Mouse (Mus musculus) adrenal gland, adult 18-20 months (tissue): ENCODE data around the gene Ptafr. TPM values are rescaled to one million over a fixed set of nuclear protein-coding genes. Genes with fewer than 3 reads are reported as not detected.

Experiments used
- DNase-seq, 2 experiments: peaks; one replicate each; pipeline ENCODE4 v3.0.0; 2021 to 2022; ENCODE audit warnings: low spot score in 2 of 2
- long read RNA-seq, 2 experiments: library from polyadenylated mRNA; stranded (forward); transcript quantifications; one replicate each; pipeline ENCODE4 v2.0.0; 2021
- total RNA-seq, 2 experiments: library from RNA; stranded (reverse); gene quantifications; 1 replicate in 1 of 2; 2 replicates in 1 of 2; pipeline ENCODE4 v1.2.3; 2021

The Ptafr gene
- 1 to 10 TPM; 1.3 to 3.9 TPM for total RNA-seq
- long read RNA-seq, experiment 1, partial matches to known transcripts = 0 of 1 reads
- long read RNA-seq, experiment 1, other reads (novel, unspliced or antisense) = 0 of 1 reads
- long read RNA-seq, experiment 2, partial matches to known transcripts = 0 of 1 reads
- long read RNA-seq, experiment 2, other reads (novel, unspliced or antisense) = 1 of 1 reads

DNA sequence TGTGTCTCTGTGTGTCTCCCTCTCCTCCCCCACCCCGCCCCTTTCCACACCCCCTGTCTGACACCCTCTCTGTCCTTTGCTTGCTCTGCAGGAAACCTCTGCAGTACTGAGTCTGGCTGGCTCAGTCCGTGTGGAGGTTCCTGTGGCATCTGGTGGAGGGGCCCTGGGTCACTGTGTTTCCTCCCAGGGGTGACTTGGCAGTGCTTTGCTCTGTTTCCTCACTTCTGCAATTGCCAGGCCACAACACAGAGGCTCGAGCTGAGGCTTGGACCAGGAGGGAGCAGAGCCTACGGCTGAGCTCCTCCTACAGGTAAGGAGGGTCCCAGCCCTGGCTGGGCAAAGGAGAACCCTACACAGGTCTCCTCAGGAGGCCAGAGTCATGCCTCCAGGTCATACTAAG lies at the start of gene Ptafr:
TSS of gene Ptafr (plus strand) at position 103 of the 400 bp plus-strand sequence.
- DNase-seq = peak in 1 of 2 experiments; percentile 32

DNA sequence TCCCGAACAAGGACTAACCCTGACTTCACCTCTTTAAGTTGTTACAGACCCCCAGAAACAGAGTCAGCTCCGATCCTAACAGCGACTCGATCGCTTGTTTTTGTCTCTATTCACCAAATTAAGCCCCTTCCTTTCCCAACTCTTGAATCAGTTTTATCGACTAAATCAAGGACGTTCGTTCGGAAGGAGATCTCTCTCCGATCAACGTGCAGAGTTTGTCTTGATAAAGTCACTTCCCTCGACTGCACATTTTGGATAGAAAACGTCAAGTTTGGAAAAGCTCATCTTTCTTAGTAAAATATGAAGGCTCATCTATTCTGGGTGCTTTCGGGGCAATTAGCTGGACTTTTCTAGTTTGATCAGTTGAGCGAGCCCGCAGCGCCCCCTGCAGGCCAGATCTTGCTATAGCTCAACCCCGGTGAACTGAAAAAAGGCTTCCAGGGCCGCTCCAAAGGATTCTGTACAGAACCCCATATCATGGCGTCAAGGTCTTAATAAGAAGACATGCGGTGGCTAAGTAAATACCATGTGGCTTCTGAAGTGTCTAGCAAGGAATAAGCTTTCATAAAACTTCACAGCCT lies 49.2 kb upstream of the Ptafr start:
- peak; percentile 88 for DNase-seq

DNA sequence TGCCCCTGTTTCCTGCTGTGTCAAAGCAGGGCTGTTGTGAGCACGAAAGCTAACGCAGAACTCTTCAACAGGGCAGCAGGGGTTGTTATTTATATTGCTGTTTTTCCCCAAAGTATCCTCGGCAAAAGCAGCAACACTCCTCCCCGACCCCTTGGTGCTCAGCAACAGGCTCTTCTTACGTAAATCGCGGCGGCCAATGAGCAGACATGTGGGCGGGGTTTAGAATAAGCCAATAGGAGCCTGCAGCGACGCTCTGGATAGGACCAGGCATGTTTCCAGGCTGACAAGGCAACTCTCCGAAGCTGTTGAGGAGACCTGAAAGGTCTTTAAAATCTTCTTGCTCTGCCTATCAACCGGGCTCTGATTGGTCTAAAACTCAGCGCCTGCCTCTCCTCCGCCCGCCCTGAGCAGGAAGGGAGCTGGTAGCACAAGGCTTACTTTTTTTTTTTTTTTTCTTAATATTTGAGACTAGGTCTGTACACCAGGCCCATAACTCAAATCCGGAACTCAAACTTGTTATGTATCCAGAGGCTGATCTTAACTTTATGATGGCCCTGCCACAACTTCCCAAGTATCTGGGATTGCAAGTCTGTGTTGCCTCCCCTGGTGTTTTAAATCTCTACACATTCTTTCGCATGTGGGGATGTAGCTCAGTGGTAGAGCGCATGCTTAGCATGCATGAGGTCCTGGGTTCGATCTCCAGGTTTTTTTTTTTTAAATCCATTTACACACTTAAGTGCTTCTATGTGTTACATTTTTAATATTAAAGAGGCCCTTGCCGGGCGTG lies 48.3 kb upstream of the Ptafr start:
- peak; percentile 73 to 74 for DNase-seq

DNA sequence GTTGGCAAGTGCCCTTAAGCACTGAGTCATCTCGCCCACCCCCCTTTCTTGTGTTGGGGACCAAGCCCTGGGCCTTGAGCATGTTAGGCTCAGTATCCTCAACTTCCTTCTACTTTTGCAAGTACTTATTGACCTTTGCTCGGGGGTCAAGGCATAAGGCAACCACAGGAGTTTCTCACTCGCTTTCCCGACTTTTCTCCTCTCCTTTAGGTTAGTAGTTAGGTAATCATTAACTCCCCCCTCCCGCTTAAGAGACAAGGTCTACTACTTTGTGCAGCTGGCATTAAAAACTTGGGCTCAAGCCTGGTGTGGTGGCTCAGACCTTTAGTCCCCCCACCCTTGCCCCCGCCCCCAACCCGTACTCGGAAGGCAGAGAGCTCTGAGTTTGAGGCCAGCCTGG lies 45.8 kb upstream of the Ptafr start:
- no peak for DNase-seq

DNA sequence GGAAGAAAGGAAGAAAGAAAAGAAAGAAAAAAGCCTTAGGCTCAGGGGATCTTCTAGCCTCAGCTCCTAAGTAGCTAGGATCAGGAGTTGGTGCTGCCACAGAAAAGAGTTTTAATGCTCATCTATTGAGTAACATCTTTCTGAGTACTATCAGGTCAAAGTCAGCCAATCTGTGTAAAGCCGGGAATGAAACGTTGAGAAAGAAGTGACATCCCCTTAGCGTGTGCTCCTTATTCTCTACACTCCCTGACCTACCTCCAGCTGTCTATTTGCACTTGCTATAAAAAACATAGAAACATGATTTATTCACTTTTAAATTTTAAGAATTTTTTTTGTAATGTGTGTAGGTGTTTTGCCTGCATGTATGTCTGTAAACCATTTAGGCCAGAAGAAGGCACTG lies 44.7 kb upstream of the Ptafr start:
- no peak for DNase-seq

DNA sequence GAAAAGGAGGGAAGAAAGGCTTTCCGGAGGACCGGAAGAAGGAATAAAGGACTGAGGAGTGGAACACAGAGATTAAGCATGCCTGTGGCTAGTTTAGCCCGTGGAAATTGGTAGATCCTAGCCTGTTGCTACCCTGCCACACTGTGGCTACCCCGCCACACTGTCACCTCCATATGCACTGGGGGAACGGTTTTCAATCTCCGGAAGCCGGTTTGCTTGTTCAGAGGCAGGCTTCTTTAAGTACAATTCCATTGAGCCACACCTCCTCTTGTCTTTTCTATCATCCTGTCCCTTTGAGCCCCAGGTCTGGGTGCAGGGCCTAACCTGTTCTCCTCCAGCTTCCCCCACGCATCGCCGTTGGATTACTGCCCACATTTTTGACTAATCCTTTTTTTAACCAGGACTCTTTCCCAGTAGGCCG lies 39.5 kb upstream of the Ptafr start:
- DNase-seq = no peak

DNA sequence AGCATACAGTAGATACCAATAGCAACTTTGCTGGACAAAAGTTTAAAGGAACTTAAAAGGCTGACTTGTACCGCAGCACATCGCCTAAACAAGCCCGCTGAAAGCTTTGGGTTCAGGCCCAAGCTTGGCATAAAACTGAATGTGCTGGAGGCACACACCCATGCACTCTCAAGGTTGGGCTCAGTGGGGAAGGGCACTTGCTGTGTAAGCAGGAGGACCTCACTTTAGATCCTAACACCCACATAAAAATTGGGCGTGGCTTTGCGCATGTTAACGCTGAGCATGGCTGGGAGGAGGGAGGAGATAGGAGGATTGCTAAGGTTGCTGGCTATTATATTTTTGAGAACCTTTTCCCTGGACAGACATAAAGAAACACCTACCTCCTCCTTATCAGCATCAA lies 39.1 kb upstream of the Ptafr start:
- DNase-seq = no peak

DNA sequence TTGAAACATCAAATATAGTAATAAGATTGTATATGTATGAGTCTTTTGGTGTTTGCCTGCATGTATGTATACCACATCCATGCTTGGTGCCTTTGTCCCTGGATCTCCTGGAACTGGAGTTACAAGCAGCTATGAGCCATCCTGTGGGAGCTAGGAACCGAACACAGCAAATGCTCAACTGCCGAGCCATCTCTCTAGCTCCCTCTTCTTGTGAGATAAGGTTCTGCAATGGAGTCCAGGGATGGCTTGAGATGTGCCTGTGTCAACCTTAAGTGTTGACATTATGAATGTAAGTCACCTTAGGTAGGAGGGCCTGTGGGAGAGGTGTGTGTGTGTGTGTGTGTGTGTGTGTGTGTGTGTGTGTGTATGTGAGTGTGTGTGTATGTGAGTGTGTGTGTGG lies 37.2 kb upstream of the Ptafr start:
- DNase-seq = no peak

DNA sequence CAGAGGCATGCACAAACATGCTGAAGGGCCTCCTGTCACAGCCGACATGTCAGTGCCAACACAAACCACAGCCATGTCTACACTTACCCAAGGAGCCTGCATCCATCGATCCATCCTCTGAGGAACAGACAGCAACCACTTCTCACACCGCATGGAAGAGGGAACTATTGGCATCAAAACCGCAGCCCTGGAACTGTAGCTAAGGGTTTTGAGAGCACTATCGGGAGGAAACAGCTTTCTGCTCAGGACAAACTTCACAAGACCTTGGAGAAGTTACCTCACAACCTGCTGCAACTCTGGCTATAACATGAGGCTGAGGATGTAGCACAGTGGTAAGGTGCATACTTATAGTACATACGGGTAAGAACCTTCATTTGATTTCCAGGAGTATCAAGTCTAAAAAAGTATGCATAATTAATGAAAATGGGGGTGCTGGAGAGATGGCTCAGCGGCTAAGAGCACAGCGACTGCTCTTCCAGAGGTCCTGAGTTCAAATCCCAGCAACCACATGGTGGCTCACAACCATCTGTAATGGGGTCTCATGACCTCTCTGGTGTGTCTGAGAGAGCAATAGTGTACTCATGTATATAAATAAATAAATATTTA lies 35.8 kb upstream of the Ptafr start:
- no peak for DNase-seq

DNA sequence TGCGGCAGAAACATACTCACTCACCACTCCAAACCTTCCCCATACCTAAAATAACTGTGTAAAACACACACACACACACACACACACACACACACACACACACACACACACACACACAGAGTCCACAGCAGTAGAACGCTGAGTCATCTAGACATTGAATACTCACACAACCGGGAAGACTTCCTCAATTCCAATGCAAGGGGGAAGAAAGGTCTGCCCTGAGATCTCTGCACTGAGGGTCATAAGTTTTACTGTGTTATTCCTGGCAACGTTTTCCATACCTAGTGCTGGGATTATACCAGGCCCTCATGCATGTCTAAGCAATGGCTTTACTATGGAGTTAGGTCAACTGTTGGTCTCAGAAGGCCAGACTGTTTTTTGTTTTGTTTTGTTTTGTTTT lies 34.5 kb upstream of the Ptafr start:
- DNase-seq = no peak

DNA sequence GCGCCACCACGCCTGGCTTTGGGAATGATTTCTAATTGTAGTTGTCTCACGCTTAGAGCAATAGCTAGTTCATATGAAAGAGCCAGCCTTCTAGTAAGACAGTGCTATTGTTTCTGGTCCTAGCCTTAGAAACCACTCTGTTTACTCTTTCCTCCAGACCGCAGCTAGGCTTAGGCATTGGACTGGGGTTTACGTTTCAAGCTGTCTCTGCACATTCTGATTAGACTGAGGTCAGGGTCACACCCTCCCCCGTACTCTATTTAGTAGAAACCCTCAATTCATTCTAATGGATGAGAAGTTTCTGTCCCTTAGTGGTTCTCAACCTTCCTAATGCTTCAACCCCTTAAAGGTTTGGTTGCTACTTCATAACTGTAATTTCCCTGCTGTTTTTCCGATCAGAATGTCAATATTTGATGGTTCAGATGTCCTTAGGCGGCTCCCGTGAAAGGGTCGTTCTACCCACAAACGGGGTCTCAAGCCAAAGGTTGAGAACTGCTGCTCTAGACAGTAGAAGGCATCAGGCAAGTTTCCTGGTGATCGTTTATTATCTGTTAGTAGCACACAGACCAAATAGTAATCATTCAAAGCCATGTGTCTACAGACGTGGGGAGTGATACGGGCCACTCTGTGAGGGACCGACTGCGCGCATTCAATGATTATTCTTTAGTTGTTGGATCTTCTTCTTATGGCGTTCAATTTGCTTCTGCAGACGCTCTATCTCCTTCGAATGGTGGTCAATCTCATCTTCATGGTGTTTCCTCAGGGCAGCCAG lies 33.6 kb upstream of the Ptafr start:
- DNase-seq = no peak

DNA sequence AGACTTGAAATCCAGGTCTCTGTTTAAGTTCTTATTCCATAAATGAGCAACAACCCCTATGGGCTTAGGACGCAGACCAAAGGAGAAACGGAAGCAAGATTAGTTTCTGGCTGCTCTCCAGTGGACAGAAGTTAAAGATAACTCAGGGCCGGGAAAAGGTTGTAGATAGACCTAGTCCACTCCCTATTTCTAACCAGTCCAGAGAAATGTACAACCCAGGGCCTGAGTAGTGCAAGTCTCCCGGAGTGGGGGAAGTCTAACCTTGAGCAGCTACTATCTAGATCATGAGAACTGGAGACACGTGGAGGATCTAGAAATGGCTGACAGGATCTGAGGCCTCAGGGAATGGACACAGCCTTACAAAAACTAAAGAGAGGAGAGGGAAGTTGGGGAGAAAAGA lies 31.4 kb upstream of the Ptafr start:
- DNase-seq = no peak

DNA sequence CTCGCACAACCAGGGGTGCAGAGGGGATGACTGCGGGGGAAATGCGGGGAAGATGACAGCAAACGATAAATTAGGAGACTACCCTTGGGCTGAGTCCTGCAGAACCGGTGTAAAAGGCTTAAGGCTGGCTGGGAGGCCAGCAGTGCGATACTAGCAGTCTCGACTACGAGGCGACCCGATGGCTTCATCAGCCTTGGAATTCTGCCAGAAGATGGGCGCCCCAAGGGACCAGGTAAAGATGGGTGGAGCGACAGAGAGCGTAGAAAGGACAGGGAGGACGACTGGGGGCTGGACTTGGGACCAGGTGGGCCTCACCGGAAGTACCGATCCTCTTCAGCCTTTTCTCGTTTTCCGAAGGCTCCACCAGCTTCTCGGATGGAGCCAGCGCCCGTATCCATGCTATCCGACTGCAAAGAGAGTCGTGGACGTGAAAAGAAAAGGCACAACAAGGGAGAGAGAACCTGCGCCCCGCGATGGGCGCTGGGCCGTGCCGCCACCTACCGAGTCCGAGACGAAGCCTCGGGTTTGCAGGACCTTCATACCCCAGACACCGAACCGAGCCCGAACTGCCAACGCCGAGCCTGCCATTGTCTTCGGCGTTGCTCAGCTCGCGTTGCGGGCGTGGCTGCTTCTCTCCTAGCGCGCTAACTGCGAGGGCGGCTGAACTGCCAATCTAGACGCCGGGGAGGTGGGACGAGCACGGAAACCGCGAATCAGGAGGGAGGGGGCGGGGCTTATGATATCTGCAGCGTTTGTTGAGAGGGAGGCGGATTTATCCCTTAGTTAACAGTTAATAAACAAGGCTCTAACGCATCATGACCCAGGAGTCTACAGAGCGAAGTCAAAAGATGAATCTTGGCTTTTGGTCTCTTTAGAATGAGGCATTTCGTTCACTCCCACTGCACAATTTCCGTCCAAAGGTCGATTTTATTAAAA lies 30.6 kb upstream of the Ptafr start, which contains the start of gene Atpif1:
TSS of gene Atpif1 (minus strand) at position 679 of the 936 bp plus-strand sequence.
- peak; percentile 80 for DNase-seq

DNA sequence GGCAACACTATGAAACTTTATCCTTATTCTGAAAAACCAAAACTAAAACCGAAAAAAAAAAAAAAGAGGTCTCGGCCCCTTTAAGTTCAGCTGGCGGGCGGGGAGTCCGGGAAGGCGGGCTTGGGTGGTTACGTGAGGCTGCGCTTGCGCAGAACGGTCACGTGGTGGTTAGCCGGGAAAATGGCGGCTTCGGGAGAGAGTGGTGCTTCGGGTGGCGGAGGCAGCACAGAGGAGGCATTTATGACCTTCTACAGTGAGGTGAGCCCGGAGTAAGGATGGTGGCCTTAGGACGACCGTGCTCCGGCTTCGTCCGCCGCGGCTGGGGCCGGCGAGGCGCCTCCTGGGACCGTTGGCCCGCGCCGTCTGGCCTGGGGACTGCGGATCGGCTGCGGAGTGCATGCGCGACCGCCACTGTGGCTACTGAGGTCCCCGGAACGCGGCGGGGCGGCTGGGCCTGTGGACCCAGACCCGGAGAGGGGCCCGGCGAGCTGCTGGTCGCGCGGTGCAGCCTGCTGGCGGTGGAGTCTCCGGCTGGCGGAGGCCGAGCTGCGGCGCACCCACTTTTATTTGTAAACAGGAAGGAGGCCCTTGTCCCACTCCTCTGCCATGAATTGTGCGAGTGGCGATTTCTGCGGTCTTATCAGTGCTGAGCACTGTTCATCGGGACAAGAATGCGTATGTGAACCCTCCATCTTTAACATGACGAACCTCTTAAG lies 28.3 kb upstream of the Ptafr start, which contains the start of gene Dnajc8:
TSS of gene Dnajc8 (plus strand) at position 145 of the 716 bp plus-strand sequence.
- DNase-seq = peak; percentile 95

DNA sequence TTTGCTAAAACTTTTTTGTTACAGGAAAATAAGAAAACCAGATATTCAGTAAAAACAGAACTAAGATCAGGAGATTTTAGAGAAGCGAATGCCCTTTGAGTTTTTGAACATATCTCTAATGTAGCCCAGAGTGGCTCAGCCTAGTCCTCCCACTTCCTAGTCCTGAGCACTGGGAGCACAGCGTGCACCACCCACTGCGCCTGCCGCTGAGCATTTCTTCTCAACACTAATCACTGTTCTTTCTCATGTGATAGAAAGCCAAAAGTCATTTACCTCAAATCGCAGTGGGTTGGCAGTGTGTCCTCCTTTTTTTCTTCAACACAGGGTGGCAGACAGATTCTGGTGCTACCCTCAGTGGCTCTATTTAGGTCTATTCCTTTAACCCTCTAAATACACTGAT lies 24.4 kb upstream of the Ptafr start:
- DNase-seq = no peak

DNA sequence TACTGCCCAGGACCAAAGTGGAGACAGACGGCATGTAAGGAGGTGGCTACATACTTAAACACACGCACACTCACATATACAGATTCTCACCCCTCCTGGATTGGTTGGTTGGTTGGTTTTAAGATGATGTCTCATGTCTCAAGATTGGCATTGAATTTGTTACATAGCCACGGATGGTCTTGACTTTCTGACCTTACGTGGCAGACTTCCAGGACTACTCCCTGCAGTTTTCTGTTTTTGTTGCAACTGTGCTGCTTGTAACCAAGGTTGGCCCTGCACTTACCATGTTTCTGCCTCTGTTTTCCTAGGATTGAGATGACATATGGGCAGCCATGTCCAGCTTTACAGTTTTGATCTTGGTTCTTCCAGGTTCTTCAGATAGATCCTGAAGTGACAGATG lies 22.5 kb upstream of the Ptafr start:
- DNase-seq = peak in 1 of 2 experiments; percentile 39

DNA sequence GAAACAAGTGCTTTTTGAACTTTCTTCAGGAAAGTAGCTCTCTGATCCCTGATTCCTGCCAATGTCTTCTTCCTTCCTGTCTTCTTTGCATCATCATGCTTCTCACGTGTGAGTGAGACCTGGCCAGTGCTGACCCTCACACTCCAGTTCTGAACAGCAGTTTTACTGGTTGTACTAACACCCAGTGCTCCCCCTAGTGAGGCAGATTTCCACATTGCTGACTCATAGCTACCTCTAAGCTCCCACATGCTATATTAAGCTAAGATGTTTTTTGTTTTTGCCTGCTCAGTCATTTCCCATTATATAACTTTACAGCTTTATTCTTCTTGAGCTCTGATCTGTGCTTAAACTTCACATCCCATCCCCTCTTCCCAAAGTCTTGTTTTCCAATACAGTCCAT lies 21.1 kb upstream of the Ptafr start:
- no peak for DNase-seq

DNA sequence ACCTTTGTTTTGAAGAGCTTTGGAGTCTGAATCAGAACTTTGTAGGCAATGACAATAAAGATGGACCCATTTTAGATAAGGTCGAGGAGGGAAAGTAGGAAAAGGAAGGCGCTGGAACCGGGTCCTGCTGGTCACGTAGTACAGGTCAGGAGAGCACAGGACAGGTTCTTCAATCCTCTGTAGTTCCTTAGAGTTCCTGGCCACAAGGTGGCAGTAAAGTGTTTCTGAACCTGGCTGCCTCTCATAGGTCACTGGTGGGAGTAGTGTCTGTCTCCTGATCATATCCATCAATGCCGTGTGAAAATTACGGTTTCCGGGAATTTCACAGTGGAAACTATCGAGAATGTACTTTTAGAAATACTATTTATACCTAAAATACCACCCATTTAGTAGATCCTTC lies 18.0 kb upstream of the Ptafr start:
- DNase-seq = peak; percentile 58 to 72

DNA sequence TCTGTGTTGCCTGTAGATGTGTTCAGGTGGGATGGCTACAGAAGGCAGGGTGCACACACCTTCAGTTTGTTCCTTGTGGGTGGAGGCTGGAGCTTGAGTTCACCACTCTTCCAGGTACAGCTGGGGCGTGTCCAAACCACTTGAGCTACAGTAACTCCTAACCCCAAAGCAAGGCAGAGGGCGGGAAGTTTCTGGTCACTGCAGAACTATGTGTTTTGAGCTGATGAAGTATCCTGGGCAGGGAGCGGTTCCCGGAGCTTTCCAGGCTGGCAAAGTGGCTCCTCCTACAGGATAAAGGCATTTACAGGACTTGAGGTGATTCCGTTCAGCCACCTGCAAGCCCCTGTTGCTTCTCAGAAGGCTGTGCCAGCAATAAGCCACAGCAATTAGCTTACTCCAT lies 9.6 kb upstream of the Ptafr start:
- no peak for DNase-seq
